Mouse (Mus musculus): ENCODE measurements around the gene Aimp2. TPM values are rescaled to one million over a fixed set of nuclear protein-coding genes. Genes with fewer than 3 reads are reported as not detected.

Gene Aimp2
- polyA plus RNA-seq, 1 experiment from 2014 or later = 114 TPM

DNA sequence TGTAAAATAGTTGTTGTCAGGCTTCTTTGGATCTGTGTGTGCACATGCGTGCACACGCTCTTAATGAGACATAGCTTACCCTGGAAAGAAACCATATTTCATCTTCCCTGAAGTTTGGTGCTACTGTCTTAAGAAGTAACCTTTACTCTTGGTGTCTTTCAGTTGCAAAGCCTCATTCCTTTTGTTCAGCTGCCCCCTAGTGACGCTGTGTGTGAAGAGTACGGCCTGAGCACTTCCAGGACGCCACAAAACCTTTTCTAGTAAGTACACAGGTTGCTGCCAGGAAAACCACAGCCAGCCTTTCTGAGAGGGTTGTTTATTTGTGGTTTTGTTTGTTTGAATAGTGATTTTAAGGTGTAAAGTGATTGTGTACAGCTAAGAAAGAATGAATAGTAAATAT is 7.8 kb upstream of the Aimp2 start:
- Histone ChIP-seq H3K27ac (replicated peaks; ENCODE audit: low read depth, low read length) (no peak overlapping the region), H3K9me3 (ENCODE audit: control insufficient read depth, low read length) (no peaks in the 10 kb centered on the region), H3K4me2 (ENCODE audit: low read depth, severe bottlenecking) (no peak overlapping the region), H3K27me3 (ENCODE audit: control insufficient read depth, insufficient read depth, low read length) (no peaks in the 10 kb centered on the region), H3K4me1 (ENCODE audit: control insufficient read depth, insufficient read depth, low read length) (no peaks in the 10 kb centered on the region), H3K36me3 (ENCODE audit: control insufficient read depth, insufficient read depth, low read length) (peaks cover 8% of the 10 kb centered on the region; the same call in 1 of the 2 replicates), H3K9ac (ENCODE audit: low read length) (no peak overlapping the region), H3K4me3 (ENCODE audit: low read depth, low read length) (no peak overlapping the region)
- 62% methylated on average over 5 of the region's 5 CpGs for whole genome bisulfite sequencing
- peak; percentile 50 for DNase-seq (ENCODE audit: low spot score)
- no peak for ATAC-seq (ENCODE audit: insufficient number of reproducible peaks, low FRiP score, low TSS enrichment, low read depth)

DNA sequence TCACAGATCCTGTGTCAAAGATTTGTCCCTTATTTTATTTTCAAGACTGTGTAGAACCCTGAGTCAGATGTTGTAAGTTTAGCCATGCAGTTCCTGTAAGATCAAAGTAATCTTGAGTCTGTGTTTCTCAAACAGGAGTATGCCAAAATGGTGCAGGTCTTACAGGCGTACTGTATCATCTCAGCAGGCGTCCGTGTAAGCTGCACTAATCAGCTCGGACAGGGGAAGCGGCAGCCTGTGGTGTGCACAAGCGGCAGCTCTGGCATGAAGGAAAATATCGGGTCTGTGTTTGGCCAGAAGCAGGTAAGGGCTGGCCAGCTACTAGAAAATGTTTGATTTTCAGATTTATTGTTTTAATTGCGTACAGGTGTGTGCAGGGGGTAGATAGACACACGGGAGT is 6.6 kb upstream of the Aimp2 start:
- Histone ChIP-seq H3K4me2 (ENCODE audit: low read depth, severe bottlenecking) (no peak overlapping the region), H3K27me3 (ENCODE audit: control insufficient read depth, insufficient read depth, low read length) (no peaks in the 10 kb centered on the region), H3K4me3 (ENCODE audit: low read depth, low read length) (no peak overlapping the region), H3K4me1 (ENCODE audit: control insufficient read depth, insufficient read depth, low read length) (no peaks in the 10 kb centered on the region), H3K9ac (ENCODE audit: low read length) (no peak overlapping the region), H3K36me3 (ENCODE audit: control insufficient read depth, insufficient read depth, low read length) (peaks cover 5% of the 10 kb centered on the region; the same call in 1 of the 2 replicates), H3K27ac (replicated peaks; ENCODE audit: low read depth, low read length) (no peak overlapping the region), H3K9me3 (ENCODE audit: control insufficient read depth, low read length) (no peaks in the 10 kb centered on the region)
- ATAC-seq (ENCODE audit: insufficient number of reproducible peaks, low FRiP score, low TSS enrichment, low read depth) (no peak), DNase-seq (ENCODE audit: low spot score) (no peak)
- 89% methylated on average over 9 of the region's 9 CpGs for WGBS

DNA sequence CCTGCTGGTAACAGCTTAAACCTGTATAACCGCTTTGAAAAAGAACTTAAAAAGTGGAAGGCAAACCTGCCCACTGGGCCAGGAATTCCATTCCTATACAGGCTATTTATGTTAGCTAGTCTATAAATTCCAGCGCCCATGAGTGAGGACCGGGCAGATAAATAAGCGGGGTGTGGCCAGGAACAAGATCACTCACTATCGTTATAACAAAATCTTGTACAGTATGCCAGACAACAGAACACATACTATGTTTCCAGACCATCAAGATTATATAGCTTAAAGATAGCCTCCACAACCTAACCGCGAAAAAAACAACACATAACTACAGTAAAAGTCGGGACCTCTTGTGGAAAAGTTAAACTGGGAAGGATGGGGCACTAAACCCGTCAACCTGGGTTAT is 721 bp downstream of the Aimp2 start:
- Histone ChIP-seq H3K4me3 (ENCODE audit: low read depth, low read length) (peak overlapping the region; percentile 71), H3K27ac (replicated peaks; ENCODE audit: low read depth, low read length) (peak overlapping the region; percentile 70; the same call in 1 of the 2 replicates), H3K9ac (ENCODE audit: low read length) (peak overlapping the region; percentile 67), H3K9me3 (ENCODE audit: control insufficient read depth, low read length) (no peaks in the 10 kb centered on the region), H3K36me3 (ENCODE audit: control insufficient read depth, insufficient read depth, low read length) (peaks cover under 1% of the 10 kb centered on the region; the same call in 1 of the 2 replicates), H3K27me3 (ENCODE audit: control insufficient read depth, insufficient read depth, low read length) (no peaks in the 10 kb centered on the region), H3K4me1 (ENCODE audit: control insufficient read depth, insufficient read depth, low read length) (peaks cover 10% of the 10 kb centered on the region; the same call in 1 of the 2 replicates), H3K4me2 (ENCODE audit: low read depth, severe bottlenecking) (peak overlapping the region; percentile 75)
- ATAC-seq (ENCODE audit: insufficient number of reproducible peaks, low FRiP score, low TSS enrichment, low read depth) = no peak
- WGBS = 3% methylated on average over 9 of the region's 9 CpGs
- DNase-seq (ENCODE audit: low spot score) = no peak

DNA sequence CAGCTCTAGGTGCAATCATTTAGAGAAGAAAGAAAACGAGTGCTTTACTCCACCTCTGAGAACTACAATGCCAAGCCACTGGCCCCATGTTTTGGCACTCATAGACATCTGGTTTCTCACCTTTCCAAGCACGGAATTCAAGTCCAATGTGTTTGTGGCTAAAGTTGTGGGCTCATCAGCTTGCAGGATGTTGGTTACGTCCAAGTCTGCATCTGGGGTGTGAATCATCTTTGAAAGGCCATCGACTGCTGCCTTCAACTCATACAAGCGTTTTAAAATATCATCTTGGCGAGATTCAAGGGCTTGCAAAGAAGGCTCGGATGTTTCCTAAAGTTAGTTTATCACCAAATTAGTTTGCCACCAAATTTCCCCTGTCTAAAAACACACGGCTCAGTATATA is 3.2 kb downstream of the Aimp2 start:
- Histone ChIP-seq H3K4me2 (ENCODE audit: low read depth, severe bottlenecking) (no peak overlapping the region), H3K4me1 (ENCODE audit: control insufficient read depth, insufficient read depth, low read length) (peaks cover 10% of the 10 kb centered on the region; the same call in 1 of the 2 replicates), H3K27ac (replicated peaks; ENCODE audit: low read depth, low read length) (no peak overlapping the region), H3K9ac (ENCODE audit: low read length) (no peak overlapping the region), H3K36me3 (ENCODE audit: control insufficient read depth, insufficient read depth, low read length) (peaks cover 22% of the 10 kb centered on the region), H3K9me3 (ENCODE audit: control insufficient read depth, low read length) (no peaks in the 10 kb centered on the region), H3K27me3 (ENCODE audit: control insufficient read depth, insufficient read depth, low read length) (no peaks in the 10 kb centered on the region), H3K4me3 (ENCODE audit: low read depth, low read length) (no peak overlapping the region)
- ATAC-seq (ENCODE audit: insufficient number of reproducible peaks, low FRiP score, low TSS enrichment, low read depth) (no peak), DNase-seq (ENCODE audit: low spot score) (no peak)
- 79% methylated on average over 8 of the region's 8 CpGs for WGBS

DNA sequence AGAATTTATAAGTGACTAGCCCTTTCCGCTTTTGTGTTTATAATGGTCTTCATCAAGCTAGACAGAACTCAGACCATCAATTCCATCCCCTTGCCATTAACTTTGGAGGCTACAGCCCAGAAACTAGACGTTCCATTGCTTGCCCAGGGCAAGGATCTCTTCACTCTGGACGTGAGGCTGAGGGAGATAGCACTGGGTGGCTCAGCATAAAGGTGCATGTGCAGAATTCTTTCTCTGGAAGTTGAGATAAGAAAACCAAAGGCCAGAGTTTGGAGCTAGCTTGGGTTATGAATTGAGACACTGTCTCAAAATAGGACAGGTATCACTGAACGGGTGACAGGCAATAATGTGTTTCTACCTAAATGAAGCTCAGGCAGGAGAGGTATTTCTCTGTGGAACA is 5.8 kb downstream of the Aimp2 start:
- peaks cover 22% of the 10 kb centered on the region for H3K36me3 ChIP-seq (ENCODE audit: control insufficient read depth, insufficient read depth, low read length)
- no peak for ATAC-seq (ENCODE audit: insufficient number of reproducible peaks, low FRiP score, low TSS enrichment, low read depth)

DNA sequence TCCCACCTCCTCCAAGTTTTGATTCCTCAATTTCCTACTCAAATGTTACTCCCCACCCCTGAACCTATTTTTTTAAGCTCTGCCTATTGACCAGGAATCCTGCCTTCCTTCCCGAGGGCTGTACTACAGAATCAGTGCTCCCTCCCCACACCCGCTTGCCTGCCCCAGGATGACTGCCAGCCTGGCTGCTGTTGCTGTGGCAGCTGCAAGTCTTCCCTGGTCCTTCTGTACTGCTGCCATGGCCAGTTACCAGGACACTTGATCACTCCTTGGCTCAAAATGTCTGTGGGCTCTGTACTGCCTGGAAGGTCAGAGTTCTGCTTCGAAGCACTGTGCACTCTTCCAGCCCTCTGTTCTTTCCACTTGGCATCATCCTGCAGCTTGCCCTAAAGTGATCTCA is 7.5 kb downstream of the Aimp2 start:
- DNase-seq (ENCODE audit: low spot score) (no peak), ATAC-seq (ENCODE audit: insufficient number of reproducible peaks, low FRiP score, low TSS enrichment, low read depth) (no peak)
- H3K4me1 ChIP-seq (ENCODE audit: control insufficient read depth, insufficient read depth, low read length) = no peaks in the 10 kb centered on the region
- no peak overlapping the region for H3K4me2 ChIP-seq (ENCODE audit: low read depth, severe bottlenecking)
- H3K4me3 ChIP-seq (ENCODE audit: low read depth, low read length) = no peak overlapping the region
- WGBS = 90% methylated on average over 3 of the region's 3 CpGs
- no peak overlapping the region for H3K27ac ChIP-seq (replicated peaks; ENCODE audit: low read depth, low read length)
- H3K36me3 ChIP-seq (ENCODE audit: control insufficient read depth, insufficient read depth, low read length) = peaks cover 26% of the 10 kb centered on the region
- no peak overlapping the region for H3K9ac ChIP-seq (ENCODE audit: low read length)
- no peaks in the 10 kb centered on the region for H3K9me3 ChIP-seq (ENCODE audit: control insufficient read depth, low read length)
- H3K27me3 ChIP-seq (ENCODE audit: control insufficient read depth, insufficient read depth, low read length) = no peaks in the 10 kb centered on the region

More for the DNA sequence above, 5.8 kb downstream of the Aimp2 start:
- no peaks in the 10 kb centered on the region for H3K27me3 ChIP-seq (ENCODE audit: control insufficient read depth, insufficient read depth, low read length)
- no peak overlapping the region for H3K9ac ChIP-seq (ENCODE audit: low read length)
- H3K4me2 ChIP-seq (ENCODE audit: low read depth, severe bottlenecking) = no peak overlapping the region
- no peaks in the 10 kb centered on the region for H3K9me3 ChIP-seq (ENCODE audit: control insufficient read depth, low read length)
- no peak overlapping the region for H3K27ac ChIP-seq (replicated peaks; ENCODE audit: low read depth, low read length)
- 88% methylated on average over 4 of the region's 4 CpGs for WGBS
- no peak for DNase-seq (ENCODE audit: low spot score)
- peaks cover 3% of the 10 kb centered on the region; the same call in 1 of the 2 replicates for H3K4me1 ChIP-seq (ENCODE audit: control insufficient read depth, insufficient read depth, low read length)
- H3K4me3 ChIP-seq (ENCODE audit: low read depth, low read length) = no peak overlapping the region

DNA sequence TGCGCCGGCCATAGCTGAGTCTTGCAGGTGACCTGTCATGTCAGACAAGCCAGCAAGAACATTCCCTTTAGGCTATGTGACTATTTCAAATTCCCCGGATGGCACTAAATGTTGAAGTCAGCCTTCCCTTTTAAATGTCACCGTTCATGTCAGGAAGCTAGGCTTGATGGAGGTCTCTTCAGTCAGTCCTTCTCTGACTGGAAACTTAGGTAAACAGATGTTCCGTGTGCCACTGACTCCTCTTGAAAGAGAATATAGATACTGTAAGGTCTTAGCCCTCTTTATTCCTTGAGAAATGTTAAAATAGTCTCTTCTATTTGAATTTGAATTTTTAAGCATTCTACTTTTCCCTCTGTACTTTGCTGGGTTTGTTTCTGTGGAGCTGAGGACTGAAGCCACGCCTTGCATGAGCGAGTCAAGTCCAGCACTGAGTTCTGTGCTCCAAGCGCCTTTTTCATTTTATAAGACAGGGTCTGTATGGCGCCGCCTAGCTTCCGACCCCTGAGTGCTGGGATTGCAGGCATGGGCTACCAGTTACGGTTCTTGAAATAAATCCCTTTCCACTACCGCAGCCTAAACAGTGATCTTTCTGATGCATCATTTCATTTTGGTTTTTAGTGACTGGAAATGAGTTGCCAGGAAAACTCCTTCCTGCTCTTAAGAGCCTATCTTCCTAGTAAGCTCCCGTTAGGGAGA is 11.9 kb downstream of the Aimp2 start, which contains the start of gene Ankrd61:
TSS of gene Ankrd61 (minus strand) at position 51 of the 696 bp plus-strand sequence.
- Histone ChIP-seq H3K4me3 (ENCODE audit: low read depth, low read length) (no peak within 1 kb of the TSS), H3K9me3 (ENCODE audit: control insufficient read depth, low read length) (no peaks in the 10 kb centered on the region), H3K36me3 (ENCODE audit: control insufficient read depth, insufficient read depth, low read length) (peaks cover 16% of the 10 kb centered on the region), H3K27me3 (ENCODE audit: control insufficient read depth, insufficient read depth, low read length) (no peaks in the 10 kb centered on the region), H3K4me1 (ENCODE audit: control insufficient read depth, insufficient read depth, low read length) (no peaks in the 10 kb centered on the region), H3K27ac (replicated peaks; ENCODE audit: low read depth, low read length) (no peak within 1 kb of the TSS), H3K4me2 (ENCODE audit: low read depth, severe bottlenecking) (no peak within 1 kb of the TSS), H3K9ac (ENCODE audit: low read length) (no peak within 1 kb of the TSS)
- no peak for DNase-seq (ENCODE audit: low spot score)
- no peak for ATAC-seq (ENCODE audit: insufficient number of reproducible peaks, low FRiP score, low TSS enrichment, low read depth)
- 86% methylated on average over 14 of the region's 14 CpGs for WGBS

DNA sequence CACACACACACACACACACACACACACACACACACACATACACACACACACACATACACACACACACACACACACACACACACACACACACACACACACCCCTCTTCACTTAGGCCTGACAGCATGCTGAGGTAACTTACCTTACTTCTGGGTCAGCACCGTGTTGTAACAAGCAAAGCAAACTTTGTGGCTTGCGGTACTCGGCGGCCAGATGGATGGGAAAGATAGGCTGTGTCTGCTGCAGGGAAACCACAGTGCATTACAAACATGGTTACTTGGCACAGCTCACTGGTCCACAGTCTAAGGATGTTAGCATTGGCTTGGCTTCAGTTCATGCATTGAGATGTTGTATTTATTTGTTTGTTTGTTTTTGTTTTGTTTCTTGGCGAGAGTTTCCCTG is 16.3 kb downstream of the Aimp2 start:
- DNase-seq (ENCODE audit: low spot score) = no peak
- Histone ChIP-seq H3K4me3 (ENCODE audit: low read depth, low read length) (no peak overlapping the region), H3K4me1 (ENCODE audit: control insufficient read depth, insufficient read depth, low read length) (no peaks in the 10 kb centered on the region), H3K9me3 (ENCODE audit: control insufficient read depth, low read length) (no peaks in the 10 kb centered on the region), H3K9ac (ENCODE audit: low read length) (no peak overlapping the region), H3K27me3 (ENCODE audit: control insufficient read depth, insufficient read depth, low read length) (no peaks in the 10 kb centered on the region), H3K27ac (replicated peaks; ENCODE audit: low read depth, low read length) (no peak overlapping the region), H3K36me3 (ENCODE audit: control insufficient read depth, insufficient read depth, low read length) (peaks cover 9% of the 10 kb centered on the region; the same call in 1 of the 2 replicates), H3K4me2 (ENCODE audit: low read depth, severe bottlenecking) (no peak overlapping the region)
- no peak for ATAC-seq (ENCODE audit: insufficient number of reproducible peaks, low FRiP score, low TSS enrichment, low read depth)
- 81% methylated on average over 5 of the region's 5 CpGs for WGBS
